Mouse (Mus musculus): ENCODE measurements around the gene Ppp1r9a. TPM values are rescaled to one million over a fixed set of nuclear protein-coding genes. Genes with fewer than 3 reads are reported as not detected.
A peak's percentile ranks its signal among the peaks of the same experiment; 100 is the strongest.

The Ppp1r9a gene
- polyA plus RNA-seq, 1 experiment: 8.9 TPM

DNA sequence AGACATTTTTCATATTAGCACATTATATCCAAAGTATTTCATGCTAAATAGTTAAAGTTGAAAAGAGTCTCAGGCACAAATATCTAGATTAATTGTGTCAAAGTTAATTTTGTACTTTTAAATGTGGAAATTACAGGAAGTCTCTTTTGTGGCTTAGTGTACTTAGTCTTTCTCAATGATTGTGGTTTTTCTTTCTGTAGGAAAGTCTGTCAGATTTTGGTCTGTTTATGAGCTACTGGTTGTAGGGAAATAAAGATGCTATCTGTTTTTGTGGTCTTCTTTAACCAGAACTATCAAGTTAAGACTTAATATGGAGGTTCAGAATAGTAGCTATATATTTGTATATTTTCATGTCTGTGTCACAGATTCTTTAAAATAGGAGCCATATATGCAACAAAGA, 76.2 kb downstream of the Ppp1r9a start:
- H3K4me1 ChIP-seq (ENCODE audit: control insufficient read depth, insufficient read depth, insufficient read length, low read length): no peaks in the 10 kb centered on the region
- H3K27ac ChIP-seq (replicated peaks; ENCODE audit: low read depth, low read length): no peak overlapping the region
- no peak overlapping the region for H3K4me3 ChIP-seq (ENCODE audit: insufficient read depth, low read depth, low read length)

DNA sequence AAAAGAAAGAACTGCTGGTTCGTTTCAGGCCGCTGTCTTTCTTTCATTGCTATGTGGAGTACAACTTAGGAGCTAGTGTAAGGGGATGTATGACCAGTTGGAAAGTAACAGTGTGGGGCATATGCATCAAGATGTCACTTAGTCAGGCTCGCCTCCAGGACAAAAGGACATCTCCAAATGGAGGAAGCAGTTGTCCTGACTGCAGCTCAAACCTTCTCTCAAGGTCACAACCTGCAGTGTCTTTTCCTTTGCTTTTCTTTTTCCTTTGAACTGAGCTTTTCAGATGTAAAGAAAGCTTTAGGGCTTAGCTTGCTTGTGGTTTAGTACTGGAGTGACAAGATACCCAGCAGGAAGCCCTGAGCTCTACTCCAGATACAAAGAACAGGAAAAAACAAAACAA, 77.4 kb downstream of the Ppp1r9a start:
- H3K4me3 ChIP-seq (ENCODE audit: insufficient read depth, low read depth, low read length): no peak overlapping the region
- H3K4me1 ChIP-seq (ENCODE audit: control insufficient read depth, insufficient read depth, insufficient read length, low read length): no peaks in the 10 kb centered on the region
- H3K27ac ChIP-seq (replicated peaks; ENCODE audit: low read depth, low read length): no peak overlapping the region

DNA sequence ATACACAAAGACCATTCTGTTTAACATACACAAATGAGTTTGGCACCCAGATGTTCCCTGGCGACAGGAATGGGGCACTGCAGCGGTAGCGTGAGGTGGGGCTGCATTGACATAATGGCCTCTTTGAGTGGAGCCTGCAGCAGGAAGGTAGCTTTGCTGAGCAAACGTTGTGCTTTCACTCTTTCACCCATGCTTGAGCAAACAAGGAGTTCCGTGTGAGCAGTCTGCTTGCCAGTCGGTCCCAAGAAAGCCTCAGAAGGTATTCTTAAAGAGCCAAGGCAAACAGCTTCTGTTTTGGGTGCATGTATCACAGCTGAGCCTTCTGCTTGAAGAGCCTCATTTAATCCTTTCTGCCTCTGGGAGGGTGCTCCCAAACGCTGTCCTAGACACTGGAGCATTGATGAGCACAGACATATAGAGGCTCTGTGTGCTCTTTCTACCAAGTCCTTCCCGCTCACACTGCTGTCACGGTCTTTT, 80.0 kb downstream of the Ppp1r9a start:
- Histone ChIP-seq H3K4me3 (ENCODE audit: insufficient read depth, low read depth, low read length) (no peak overlapping the region), H3K27ac (replicated peaks; ENCODE audit: low read depth, low read length) (no peak overlapping the region), H3K4me1 (ENCODE audit: control insufficient read depth, insufficient read depth, insufficient read length, low read length) (no peaks in the 10 kb centered on the region)

DNA sequence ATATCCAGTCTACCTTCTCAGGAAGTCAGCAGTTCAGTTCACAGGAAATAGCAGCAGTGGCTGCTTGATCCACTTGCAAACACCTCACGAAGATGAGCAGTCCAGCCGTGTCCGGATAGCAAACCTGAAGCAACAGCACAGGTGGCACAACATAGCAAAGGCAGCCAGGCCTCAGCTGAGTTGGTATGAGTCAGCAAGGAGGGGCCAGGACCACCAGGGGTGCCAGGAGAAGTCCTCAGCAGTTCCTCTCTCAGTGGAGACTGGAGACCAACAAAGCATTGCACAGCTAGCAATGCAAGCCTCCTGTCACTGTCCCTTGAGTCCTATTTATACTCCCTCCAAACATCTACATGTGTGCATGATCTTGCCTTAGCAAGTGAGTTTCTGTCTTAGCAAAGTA, 83.0 kb downstream of the Ppp1r9a start:
- no peaks in the 10 kb centered on the region for H3K4me1 ChIP-seq (ENCODE audit: control insufficient read depth, insufficient read depth, insufficient read length, low read length)
- H3K4me3 ChIP-seq (ENCODE audit: insufficient read depth, low read depth, low read length): no peak overlapping the region
- H3K27ac ChIP-seq (replicated peaks; ENCODE audit: low read depth, low read length): no peak overlapping the region

DNA sequence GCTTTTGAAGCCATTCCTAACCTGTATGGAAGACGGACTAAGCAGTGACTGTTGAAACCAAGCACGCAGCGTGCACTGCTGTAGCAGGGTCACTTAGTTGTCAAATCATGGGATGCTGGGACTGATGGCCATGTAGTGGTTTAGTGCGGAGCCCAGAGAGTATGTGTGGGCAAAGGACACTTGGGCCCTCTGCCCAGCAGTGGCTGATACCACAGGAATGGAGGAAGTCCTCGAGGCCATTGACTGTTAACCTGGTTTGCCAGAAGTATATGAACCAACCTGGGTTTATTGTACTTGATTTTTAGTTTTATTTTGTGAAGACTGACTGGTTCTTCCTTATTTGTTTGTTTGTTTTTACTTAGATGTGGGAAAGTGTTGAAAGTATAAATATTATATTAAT, 84.4 kb downstream of the Ppp1r9a start:
- H3K4me1 ChIP-seq (ENCODE audit: control insufficient read depth, insufficient read depth, insufficient read length, low read length): no peaks in the 10 kb centered on the region
- no peak overlapping the region for H3K27ac ChIP-seq (replicated peaks; ENCODE audit: low read depth, low read length)
- H3K4me3 ChIP-seq (ENCODE audit: insufficient read depth, low read depth, low read length): no peak overlapping the region

DNA sequence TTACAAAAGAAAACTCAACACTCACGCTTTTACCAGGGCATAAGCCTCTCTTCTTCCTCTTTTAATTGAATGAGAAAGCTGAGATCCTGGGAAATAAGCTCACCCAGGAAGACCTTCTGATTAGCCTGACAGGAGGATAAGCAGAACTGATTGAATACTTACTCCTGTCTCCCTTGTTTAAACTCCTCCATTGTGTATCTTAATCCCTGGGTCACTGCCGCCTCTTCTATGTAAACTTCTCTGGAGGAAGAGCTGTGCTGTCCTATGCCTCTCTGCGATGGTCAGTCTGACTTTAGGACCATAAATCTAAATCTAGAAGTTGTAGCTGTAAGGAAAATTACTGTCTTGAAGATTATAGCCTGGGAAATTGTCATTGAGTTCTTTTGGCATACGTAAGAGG, 86.0 kb downstream of the Ppp1r9a start:
- no peaks in the 10 kb centered on the region for H3K4me1 ChIP-seq (ENCODE audit: control insufficient read depth, insufficient read depth, insufficient read length, low read length)
- H3K4me3 ChIP-seq (ENCODE audit: insufficient read depth, low read depth, low read length): no peak overlapping the region
- H3K27ac ChIP-seq (replicated peaks; ENCODE audit: low read depth, low read length): no peak overlapping the region

DNA sequence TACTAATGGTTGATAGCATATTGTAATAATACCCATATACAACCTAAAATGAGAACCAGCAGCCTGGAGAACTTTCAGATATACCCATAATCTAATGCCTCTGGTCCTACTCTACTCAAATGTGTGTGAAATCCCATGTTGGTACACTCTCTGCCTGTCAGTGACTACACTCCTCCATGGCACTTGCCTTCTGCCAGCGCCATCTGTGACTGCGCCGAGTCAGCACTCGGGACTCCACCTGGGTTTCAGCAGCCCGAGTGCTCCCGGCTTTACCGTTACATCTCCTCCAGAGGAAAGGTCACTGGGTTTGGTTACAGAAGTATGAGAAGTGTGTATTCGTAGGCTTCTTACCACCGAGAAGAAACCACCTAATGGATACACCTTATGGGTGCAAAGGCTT, 89.6 kb downstream of the Ppp1r9a start:
- no peak overlapping the region for H3K27ac ChIP-seq (replicated peaks; ENCODE audit: low read depth, low read length)
- H3K4me1 ChIP-seq (ENCODE audit: control insufficient read depth, insufficient read depth, insufficient read length, low read length): no peaks in the 10 kb centered on the region
- no peak overlapping the region for H3K4me3 ChIP-seq (ENCODE audit: insufficient read depth, low read depth, low read length)

DNA sequence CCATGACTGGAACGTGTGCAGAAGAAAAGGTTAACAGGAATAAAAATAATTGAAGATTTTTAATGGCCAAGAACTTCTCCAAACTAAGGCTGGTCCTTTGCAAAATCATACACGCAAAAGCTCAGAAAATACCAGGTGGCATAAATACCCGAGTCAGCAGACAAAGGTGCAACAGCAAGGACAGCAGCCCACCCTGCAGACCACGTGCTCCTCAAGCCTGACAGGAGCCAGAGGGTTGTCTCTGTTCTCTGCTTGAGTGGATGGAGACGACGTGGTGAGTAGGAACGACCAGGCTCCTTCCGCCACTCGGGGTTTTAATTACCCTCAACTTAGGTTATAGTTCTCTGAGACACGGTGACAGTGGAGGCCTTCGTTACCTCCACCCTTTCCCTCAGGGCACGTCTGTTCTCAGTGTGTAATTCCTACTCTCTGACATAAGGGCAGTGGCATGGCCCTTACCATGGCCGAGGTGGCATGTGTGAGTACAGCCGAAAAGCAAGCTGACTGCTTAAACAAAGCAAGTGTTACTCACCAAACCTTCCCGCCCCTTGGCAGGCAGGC, 91.0 kb downstream of the Ppp1r9a start:
- Histone ChIP-seq H3K4me3 (ENCODE audit: insufficient read depth, low read depth, low read length) (no peak overlapping the region), H3K27ac (replicated peaks; ENCODE audit: low read depth, low read length) (no peak overlapping the region), H3K4me1 (ENCODE audit: control insufficient read depth, insufficient read depth, insufficient read length, low read length) (no peaks in the 10 kb centered on the region)

DNA sequence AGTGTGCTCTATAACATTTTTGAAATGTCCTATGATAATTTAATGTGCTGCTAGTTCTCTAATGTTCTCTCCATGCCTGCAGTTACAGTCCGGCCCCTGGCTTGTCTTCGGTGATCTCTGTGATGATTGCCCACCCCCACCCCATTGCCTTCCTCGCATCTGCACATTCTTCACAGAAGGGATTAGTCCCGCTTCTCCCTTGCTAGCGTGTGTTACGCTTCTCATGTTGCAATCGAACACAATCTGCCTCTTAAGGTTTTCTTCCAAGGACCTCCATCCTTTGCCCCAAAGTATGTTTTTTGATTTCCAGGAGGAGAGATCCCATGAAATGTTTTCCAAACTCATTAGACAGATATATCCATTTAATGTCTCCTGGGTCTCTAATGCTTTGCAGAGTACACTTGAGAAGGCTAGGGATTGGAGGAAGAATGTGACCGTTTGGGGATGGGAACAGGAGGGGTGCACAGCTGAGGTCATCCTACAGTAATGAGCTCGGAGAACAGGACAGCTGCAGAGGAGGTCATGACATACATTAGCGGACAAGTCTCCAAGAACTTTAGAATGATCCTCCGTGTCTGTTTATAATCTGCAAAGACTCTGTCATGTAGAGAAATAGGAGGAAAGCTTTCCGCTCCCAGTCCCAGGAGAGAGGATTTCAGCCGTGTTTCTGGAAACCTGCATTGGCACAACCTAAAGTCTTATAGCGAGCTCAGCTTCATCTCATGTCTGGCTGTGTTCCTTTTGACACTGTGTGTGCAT, 91.6 kb downstream of the Ppp1r9a start:
- H3K27ac ChIP-seq (replicated peaks; ENCODE audit: low read depth, low read length): no peak overlapping the region

DNA sequence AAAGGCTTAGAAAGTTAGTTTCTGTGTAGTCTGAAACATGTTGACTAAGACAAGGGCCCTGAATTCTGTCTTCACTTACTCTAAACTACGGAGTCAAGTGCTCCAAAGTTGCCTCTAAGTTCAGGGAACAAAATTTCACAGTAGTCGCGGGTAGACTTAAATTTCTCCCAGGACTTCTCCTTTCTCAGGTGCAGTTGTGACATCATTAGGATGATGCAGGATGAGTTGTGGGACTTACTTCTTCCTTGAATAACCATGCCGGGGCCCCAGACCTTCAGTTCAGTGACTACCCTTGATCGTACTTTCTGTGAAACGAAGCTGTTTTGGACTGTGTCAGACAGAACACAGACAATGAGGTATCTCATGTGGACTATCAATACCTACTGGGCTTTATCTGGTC, 94.9 kb downstream of the Ppp1r9a start:
- Histone ChIP-seq H3K4me3 (ENCODE audit: insufficient read depth, low read depth, low read length) (no peak overlapping the region), H3K4me1 (ENCODE audit: control insufficient read depth, insufficient read depth, insufficient read length, low read length) (no peaks in the 10 kb centered on the region), H3K27ac (replicated peaks; ENCODE audit: low read depth, low read length) (no peak overlapping the region)

More for the DNA sequence above, 91.6 kb downstream of the Ppp1r9a start:
- Histone ChIP-seq H3K4me1 (ENCODE audit: control insufficient read depth, insufficient read depth, insufficient read length, low read length) (no peaks in the 10 kb centered on the region), H3K4me3 (ENCODE audit: insufficient read depth, low read depth, low read length) (0 out of 2 replicates have a peak overlapping the region, but pooled peaks have one; percentile 8)

DNA sequence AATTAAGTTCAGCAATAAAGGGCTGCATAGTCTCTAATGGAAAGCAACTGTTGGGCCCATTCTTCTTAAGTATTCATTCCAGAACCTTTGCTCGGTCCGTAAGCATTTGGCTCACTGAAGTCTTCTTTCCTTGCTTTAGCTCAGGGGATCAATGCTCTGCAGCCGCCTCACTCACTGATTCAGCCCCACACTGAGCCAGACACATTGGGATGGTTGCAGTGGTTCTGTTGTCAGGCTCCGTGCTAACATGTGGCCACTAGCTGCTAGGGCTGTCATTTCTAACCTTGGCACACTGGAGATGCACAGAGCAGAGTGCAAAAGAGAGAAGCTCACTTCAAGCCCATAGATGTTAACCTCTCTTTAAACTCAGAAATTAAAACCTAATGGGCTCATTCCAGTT, 96.2 kb downstream of the Ppp1r9a start:
- H3K4me1 ChIP-seq (ENCODE audit: control insufficient read depth, insufficient read depth, insufficient read length, low read length): no peaks in the 10 kb centered on the region

DNA sequence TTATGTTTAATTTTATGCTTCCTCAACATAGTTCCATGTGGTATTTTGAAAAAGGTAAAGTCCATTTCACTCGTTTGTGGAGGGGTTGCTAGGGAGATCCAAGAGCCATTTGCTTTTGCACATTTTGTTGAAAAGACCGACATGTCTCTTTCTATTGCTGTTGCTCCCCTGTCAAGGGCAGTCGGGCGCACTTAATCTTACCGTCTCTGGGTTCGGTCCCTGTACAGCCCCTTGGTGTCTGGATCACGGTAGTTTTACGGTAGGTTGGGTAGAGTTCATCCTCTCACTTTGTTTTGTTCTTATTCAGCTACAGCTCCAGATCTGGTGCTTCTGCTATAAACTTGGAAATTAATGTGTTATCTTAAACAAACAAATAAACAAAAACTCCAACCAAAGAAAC, 98.1 kb downstream of the Ppp1r9a start:
- H3K4me3 ChIP-seq (ENCODE audit: insufficient read depth, low read depth, low read length): no peak overlapping the region
- H3K27ac ChIP-seq (replicated peaks; ENCODE audit: low read depth, low read length): no peak overlapping the region
- no peaks in the 10 kb centered on the region for H3K4me1 ChIP-seq (ENCODE audit: control insufficient read depth, insufficient read depth, insufficient read length, low read length)

More for the DNA sequence above, 96.2 kb downstream of the Ppp1r9a start:
- Histone ChIP-seq H3K27ac (replicated peaks; ENCODE audit: low read depth, low read length) (no peak overlapping the region), H3K4me3 (ENCODE audit: insufficient read depth, low read depth, low read length) (no peak overlapping the region)

DNA sequence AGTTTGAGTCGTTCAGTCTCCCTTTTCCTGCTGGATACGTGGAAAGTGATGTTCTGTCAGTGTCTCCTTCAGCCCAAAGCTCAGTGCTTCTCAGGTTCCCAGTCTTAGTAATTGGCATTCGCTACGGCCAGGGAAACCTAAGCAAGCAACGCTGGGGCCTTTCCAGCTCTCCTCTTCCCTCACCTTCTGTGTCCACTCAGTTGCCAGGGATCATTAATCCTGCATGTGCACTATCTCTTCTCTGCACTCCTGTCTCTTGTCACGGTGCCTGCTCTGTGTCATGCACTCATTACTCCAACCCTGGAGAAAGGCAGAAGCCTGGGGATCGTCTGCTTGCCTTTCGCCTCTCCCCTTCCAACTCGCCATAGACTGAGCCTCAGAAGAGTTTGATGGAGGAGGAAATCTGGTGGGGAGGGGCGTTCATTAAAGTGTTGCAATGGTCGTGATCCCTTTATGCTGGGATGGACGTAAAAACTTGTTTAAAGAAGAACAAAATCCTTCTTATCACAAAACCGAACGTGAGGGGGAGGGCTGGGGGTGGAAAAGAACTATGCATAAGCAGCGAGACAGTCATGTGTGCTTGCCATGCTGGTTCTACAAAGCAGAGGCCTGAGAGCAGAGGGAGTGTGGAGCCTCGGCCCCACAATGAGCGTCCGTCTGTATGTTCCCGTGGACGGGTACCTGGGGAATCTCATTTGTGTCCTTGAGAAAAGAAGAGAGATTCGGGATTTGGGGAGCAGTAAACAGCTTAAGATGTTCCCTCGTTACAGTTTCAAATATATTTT, 103.0 kb downstream of the Ppp1r9a start:
- no peak overlapping the region for H3K4me3 ChIP-seq (ENCODE audit: insufficient read depth, low read depth, low read length)
- H3K27ac ChIP-seq (replicated peaks; ENCODE audit: low read depth, low read length): no peak overlapping the region
- no peaks in the 10 kb centered on the region for H3K4me1 ChIP-seq (ENCODE audit: control insufficient read depth, insufficient read depth, insufficient read length, low read length)

DNA sequence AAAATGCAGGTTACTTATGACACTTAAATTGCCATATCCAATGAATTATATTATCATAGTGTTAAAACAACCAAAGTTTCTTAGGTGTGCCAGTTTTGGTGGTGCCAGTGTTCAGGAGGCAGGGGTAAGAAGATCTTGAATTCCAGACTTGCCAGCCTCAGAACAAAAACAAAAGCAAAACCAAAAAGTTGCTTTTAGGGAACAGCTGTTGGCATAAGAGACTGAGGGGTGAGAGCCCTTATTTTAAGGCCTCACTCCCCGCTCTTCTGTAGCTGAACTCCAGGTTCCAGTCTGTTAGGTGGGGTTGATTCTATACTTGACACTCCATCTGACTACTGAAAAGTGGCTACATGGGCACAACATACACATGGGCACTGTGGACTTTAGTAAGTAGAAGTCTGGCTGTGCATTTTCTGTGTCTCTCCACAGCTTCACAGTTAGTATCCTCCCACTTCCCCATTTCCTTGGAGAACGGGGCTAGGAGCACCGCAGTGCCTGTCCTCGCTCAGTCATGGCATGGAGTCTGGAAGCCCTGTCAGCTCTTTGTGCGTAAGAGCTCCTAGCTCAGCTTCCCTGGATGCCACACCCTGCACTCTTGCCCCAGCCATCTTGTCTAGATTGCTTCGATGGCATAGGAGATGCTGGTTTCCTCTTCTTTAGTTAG, 103.7 kb downstream of the Ppp1r9a start:
- H3K27ac ChIP-seq (replicated peaks; ENCODE audit: low read depth, low read length): no peak overlapping the region
- H3K4me1 ChIP-seq (ENCODE audit: control insufficient read depth, insufficient read depth, insufficient read length, low read length): no peaks in the 10 kb centered on the region
- H3K4me3 ChIP-seq (ENCODE audit: insufficient read depth, low read depth, low read length): no peak overlapping the region

DNA sequence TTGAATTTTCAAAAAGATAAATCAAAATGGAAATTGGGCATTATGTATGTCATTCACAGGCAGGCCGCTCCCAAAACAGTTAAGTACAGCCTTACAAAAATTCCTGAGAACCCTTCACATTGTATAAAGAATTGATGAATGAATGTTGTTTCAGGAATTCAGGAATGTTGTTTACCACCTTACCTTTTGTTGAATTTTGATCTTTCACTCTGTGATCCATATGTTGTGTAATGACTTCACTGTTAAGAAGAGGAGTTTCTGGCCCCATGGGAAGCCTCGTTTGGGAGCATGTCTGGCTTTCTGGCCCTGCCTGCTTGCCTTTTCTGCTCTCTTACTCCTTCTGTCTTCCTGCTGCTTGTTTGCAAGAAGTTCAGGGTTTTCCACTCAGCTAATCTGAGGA, 105.4 kb downstream of the Ppp1r9a start:
- Histone ChIP-seq H3K27ac (replicated peaks; ENCODE audit: low read depth, low read length) (no peak overlapping the region), H3K4me1 (ENCODE audit: control insufficient read depth, insufficient read depth, insufficient read length, low read length) (no peaks in the 10 kb centered on the region), H3K4me3 (ENCODE audit: insufficient read depth, low read depth, low read length) (no peak overlapping the region)

Data from brown adipose tissue, adult 24 weeks (tissue).